Mouse (Mus musculus) neural tube, embryonic 10.5 days (tissue): Measurements from ENCODE around the gene Ints11.

Source experiments
- DNase-seq: peaks from one replicate; pipeline ENCODE4 v3.0.0-alpha.2; 2017; ENCODE audit warnings: low spot score; ENCODE audit errors: extremely low spot score

Gene Ints11

DNA sequence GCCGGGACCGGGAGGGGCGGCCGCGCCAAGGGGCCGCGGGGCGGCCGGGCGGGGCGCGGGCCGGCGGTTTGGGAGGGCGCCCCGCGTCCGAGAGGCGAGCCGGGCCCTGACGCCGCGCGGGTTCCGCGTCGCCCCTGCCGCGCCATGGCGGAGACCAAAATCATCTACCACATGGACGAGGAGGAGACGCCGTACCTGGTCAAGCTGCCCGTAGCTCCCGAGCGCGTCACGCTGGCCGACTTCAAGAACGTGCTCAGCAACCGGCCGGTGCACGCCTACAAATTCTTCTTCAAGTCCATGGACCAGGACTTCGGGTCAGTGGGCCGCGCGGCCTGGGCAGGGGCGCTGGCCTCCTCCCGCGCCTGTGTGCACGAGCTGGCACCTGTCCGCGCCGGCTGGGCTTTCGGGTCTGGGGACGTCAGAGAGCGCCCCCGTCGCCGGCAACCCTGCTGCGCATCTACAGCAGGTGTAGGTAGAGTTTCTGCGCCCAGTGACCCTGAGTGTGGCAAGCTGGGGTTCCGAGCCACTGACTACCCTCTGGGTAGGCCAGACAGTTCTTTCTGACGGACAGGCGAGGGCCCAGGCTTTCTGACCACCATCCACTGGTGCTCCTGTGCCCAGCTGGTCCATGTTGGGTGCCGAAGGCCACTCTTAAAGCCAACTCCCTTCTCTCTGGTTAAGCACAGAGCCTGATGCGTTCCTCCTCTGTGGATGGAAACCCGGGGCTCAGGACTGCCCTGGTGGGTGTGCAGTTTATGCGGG lies 21.6 kb upstream of the Ints11 start:
- DNase-seq = peak; percentile 69

DNA sequence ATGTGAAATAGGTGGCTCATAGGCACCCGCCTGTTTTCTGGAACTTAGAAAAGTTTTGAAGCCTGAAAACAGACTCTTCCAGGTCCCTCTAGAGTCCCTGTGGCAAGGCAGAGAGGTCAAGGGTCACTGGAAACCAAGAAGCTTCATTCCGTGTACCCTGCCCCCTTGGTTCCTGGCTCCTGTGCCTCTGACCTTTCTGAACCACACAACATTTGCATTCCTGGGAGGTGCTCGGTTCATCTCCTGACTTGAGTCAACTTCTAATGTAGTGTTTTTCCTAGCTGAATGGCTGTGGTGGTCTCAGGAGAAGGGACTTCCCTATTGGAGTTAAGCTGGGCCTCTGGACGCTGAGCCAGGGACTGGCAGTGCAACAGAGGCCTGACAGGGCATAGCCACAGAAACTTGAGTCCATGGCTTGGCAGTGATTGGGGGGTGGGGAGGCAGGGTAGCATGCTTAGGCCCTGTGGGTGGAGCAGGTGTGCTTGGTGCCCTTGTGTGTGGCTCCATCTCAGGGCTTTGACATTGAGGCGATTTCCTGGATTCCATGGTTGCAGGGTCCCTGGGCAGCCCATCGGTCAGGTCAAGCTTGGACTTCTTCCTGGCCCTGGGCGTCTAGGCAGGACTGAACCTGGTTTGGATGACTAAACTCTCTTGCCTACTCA lies 20.8 kb upstream of the Ints11 start:
- DNase-seq = no peak

DNA sequence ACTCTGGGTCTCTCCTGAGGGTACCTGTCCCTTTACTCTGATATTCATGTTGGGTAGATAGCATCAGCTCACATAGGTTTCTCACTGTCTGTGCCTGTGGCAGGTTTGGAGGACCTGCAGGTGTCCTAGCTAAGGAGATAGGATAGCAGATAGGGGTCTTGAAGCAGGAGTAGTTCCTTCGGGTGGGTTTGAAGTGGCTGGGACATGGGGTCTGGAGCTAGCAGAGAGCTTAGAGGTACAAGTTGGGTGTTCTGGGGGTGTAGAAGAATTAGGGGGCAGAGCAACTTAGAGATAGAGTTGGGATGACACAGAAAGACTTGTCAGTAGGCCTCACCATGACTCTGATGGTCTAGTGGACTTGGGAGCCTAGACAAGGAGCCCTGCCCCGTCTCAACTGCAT lies 20.0 kb upstream of the Ints11 start:
- no peak for DNase-seq

DNA sequence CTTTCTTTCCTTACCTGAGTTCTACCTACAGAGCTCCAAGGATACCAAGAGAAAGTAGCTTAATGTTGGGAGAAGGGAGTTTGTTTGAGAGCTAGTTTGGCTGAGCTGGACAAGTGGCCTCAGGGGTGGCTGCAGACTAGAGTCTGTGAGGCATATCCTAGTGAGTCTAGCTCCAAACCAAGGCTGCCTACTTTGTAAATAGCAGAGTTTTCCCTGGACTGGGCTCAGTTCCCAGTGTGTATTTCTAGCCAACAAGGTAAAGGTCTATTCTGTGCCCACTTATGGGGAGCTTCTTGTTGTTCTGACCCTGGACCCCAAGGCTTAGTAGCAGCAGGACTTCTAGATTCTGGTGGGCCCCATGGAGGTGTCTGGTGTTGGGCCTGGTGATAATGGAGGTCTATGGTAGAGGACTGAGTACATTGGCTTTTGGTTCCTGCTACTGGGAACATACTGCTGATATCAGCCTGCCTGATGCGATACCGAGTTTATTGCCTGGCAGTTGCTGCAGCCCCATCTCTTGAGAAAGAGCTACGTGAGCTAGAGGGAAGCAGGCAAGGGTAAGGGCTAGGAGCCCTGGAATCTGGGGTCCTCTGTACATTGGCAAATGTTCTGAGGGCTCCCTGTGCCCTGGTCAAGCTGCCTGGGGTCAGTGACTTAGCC lies 19.4 kb upstream of the Ints11 start:
- DNase-seq = no peak

DNA sequence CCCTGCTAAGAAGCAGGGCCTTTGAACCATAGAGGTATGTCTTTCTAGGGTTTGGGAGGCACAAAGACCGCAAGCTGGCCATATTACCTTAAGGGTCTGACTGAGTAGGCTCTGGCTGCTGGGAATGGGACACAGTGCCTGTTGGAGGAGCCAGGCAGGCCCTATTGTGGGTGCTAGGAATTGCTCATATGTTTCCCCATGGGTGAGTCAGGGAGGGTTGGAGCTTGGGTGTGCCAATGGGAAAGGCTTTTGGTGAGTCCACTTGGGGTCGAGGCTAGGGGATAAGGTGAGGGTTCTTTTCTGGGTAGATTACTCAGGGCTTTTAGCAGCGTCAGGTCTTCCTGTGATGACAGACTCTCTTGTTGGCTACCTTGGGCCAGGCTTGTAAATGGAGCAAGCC lies 18.0 kb upstream of the Ints11 start:
- no peak for DNase-seq

DNA sequence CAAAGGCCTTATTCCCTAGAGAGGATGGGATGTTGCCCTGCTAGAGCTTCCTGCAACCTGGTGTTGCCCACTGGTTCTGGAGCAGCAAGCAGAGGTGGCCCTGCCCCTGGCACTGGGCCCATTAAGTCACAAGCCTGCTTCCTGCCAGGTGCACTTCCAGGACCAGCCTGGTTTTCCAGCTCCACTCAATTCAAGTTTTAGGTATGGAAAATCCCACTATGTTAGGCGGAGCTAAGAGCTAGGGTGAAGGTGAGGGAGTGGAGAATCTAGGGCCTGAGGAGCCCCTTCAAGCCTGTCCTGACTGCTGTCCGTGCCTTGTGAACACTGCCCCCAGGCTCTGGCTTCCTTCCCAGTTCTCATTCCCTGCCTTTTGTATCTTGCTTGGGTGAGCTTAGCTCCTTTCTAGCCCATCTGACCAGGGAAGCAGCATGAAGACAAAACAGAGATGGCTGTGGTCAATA lies 17.4 kb upstream of the Ints11 start:
- DNase-seq = no peak

DNA sequence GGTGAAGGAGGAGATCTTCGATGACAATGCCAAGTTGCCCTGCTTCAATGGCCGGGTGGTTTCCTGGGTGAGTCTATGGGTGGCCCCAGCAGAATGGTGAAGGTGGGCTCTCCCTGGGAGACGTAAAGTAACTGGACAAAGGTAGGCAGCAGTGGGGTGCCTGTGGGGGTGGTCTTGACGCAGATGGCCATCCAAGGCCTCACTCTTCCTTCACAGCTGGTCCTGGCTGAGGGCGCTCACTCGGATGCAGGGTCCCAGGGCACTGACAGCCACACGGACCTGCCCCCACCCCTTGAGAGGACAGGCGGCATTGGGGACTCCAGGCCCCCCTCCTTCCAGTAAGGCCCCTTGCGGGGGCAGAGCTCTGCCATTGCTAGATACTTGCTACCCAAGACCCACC lies 15.9 kb upstream of the Ints11 start:
- DNase-seq = no peak

DNA sequence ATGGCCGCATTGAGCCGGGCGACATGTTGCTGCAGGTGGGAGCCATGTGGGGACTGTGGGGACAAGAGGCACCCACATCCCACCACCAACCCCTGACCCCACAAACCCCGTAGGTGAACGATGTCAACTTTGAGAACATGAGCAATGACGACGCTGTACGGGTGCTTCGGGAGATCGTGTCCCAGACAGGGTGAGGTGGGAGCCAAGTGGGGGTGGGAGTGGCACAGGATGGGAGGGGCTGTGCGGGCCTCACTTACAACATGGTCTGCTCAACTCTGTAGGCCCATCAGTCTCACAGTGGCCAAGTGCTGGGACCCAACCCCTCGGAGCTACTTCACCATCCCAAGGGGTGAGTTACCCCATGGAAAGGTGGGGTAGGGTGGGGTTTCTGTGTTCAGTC lies 14.4 kb upstream of the Ints11 start:
- DNase-seq = no peak

DNA sequence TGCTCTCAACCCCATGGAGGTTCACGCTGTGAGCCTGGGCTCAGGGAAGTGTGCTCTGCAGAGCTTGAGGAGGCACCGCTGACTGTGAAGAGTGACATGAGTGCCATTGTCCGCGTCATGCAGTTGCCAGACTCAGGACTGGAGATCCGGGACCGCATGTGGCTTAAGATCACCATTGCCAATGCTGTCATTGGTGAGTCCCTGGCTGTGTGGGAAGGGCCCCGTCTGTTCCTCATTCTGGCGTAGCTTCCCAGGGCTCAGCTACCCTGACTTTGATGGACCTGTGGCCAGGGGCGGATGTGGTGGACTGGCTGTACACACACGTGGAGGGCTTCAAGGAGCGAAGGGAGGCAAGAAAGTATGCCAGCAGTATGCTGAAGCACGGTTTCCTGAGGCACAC lies 13.3 kb upstream of the Ints11 start:
- no peak for DNase-seq

DNA sequence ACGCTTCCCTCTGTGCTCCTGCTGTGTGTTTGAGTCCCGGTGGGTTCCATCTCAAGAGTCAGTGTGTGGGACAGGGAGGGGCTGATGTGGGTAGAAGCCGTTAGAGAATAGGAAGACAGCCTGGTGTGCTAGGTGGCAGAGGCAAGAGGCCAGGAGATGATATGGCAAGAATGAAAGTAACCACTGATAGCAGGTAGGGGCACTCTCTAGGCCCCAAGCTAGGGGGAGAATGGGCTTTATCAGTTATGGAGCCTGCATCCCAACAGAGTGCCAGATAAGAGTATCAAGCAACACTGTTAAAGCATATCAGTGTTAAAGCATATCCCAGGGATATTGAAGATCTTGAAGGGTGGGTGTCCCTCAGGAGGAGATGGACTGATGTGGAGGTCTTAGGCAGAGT lies 12.5 kb upstream of the Ints11 start:
- DNase-seq = no peak

DNA sequence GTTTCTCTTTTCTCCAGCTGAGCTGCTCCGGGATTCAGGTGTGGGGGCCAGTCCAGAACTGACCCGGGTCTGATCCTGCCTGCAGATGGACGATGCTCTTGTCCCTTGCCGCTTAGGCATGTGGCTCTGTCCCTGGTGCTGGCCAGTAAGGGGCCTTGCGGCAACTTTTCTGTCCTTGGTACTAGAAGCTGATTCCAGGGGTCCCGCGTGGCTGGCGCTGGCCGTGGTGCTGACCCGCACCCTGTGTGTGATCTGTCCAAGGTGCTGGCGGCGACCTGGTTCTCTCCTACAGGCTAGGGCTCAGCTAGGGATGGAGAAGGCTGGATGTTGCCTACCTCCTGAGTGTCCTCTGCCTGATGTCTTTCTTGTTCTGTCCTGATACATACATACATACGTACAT lies 10.0 kb upstream of the Ints11 start:
- peak; percentile 82 for DNase-seq

DNA sequence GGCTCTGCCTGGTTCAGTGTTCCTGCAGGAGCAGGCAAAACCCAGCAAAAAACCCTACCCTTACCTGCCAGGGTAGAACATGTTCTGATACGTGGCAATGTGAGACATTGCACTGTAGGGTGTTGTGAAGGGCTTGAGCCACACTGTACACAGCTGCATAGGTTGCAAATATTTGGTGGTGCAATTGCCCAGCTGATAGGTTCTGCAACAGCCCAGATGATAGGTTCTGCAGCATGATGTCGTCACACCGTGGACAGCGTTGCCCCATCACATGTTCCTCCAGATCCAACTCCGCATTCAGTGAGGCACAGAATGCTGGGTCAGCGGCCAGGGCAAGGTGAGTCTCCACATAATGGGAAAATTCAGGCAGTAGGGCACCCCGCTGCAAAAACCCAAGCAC lies 7.6 kb upstream of the Ints11 start:
- no peak for DNase-seq

DNA sequence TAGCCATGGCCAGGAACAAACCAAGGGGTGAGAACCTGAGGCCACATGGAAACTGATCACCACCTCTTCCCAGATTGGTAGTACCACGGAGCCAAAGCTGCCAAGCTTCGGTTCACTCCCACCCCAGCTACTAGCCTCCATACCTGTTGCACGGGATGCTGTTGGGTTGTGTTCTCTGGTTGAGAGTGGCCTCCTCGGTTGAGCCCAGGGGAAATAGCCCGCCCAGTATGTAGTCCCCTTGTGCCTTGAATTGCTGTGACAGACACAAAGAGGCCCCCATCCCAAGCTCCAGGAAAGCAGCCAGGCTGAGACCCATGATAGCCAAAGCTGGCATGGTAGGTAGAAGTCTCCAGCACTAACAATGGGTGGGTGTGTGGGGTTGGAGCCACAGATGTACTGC lies 6.3 kb upstream of the Ints11 start, which contains the start of gene Tas1r3:
Tas1r3 (minus strand) TSS at position 362 of the 400 bp plus-strand sequence.
- no peak for DNase-seq

DNA sequence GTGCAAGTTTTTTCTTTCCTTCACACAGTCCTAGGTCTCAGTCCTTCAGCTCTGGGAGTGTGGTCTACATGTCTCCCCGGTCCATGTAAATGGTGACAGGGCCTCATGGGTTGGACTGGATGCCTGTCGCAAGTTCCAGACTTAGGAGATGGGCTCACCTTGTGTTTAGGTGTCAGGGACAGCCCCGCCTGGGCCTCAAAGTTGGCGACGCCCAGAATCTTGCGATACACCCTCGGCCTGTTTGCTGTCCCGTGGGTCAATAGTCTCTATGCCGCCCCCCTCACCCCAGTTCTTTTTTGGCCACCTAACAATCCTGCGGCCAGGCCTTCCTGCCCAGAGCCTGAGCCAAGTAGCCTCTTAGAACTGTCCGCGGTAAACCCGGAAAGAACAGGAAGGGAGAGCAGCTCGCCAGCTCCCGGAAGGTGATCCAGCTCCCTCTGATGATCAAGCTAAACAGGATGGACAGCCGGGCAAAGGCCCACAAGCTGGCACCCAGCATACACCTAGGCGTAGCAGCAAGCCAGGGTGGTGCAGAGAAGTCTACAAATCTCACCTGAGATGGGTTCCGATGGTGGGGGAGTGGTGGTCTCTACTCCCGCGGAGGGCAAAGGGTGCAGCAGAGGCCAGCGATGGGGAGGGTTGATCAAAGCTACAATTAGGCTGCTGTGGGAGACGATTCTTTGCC lies 590 bp upstream of the Ints11 start:
- DNase-seq = no peak

DNA sequence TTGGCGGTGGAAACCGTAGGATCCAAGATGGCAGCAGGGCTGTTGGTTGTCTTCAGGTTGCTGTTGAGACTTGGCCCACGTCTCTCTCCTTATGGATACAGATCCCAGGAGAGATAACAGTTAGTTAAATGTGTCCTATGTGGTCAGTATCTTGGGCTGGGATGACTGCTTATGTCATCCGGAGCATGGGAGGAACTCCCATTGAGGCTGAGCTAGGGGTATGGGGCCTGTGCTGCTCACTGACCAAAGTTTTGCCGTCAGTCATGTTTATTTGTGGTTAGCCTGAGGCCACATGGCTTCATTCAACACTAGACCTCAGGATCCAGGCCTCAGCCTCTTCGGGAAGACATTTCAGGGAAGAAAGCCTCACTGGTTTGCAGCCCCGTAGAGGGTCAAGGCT lies 2.1 kb downstream of the Ints11 start:
- DNase-seq = no peak

DNA sequence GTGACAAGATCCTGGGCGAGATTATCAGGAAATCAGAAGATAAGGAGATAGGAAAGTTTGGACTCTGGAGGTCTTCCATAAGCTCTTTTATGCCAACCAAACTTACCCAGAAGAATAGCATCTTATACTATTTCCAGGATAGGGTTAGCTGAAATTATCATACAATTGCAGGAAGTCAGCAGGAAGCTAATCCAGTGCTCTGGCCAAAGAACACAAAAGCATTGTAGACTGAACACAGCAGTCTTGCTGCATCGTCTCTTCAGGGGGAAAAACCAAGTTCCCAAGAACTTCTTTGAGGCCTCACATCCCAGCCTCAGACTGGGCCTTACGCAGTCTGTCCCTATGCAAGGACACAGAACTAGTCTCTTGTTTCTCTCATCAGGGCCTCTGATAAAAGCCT lies 14.2 kb downstream of the Ints11 start:
- no peak for DNase-seq

DNA sequence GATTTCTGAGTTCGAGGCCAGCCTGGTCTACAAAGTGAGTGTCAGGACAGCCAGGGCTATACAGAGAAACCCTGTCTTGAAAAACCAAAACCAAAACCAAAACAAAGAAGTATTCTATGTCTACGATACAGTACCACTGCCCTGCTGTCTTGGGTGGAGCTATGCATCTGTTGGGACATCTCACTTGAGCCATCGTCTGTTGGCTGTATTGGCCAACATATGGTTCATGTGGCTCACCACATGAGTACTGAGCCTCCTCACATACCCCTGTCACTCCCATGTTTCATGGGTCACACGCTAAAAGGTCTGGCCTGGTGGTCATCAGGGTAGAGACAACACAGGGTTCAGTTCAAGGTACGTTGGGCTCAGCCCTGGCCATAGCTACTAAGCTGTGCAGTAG lies 17.0 kb downstream of the Ints11 start:
- DNase-seq = no peak

DNA sequence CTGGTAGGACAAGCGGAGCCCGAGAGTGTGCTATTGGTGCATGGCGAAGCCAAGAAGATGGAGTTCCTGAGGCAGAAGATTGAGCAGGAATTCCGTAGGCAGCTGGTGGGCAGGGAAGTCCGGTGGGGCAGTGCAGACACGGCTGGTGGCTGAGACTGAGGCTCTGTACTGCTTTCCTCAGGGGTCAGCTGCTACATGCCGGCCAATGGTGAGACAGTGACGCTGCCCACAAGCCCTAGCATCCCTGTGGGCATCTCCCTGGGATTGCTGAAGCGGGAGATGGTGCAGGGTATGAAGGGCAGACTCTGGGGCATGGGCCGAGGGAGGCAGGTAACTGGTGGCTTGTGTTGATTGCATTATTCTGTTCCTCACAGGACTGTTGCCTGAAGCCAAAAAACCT lies 18.3 kb downstream of the Ints11 start:
- no peak for DNase-seq

DNA sequence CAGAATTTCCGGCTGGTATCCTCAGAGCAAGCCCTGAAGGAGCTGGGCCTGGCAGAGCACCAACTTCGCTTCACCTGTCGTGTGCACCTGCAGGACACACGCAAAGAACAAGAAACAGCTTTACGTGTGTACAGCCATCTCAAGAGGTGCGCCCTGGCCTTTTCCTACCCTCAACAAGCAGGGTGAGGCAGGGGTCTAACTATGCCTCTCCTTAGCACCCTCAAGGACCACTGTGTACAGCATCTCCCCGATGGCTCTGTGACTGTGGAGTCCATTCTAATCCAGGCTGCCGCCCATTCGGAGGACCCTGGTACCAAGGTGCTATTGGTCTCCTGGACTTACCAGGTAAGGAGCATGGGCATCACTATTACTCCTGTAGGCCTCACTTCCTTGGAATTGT lies 18.8 kb downstream of the Ints11 start:
- DNase-seq = no peak

DNA sequence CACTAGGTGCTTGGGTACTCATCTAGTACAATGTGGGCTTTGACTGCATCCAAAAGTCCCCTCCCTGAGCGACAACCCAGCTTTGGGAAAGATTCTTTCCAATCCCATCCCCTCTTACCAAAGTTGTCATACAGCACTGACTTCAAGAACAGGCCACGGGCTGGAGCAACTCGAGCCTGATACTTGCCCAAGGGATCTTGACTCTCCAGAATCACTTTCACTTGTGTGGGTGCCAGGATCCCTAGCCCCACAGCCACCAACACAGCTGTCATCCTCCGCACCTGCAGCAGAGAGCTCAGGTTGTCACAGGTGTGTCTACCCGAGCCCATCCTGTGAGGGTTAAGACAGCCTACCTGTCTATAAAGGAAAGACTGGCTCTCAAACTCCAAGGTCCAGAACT lies 20.0 kb downstream of the Ints11 start:
- DNase-seq = no peak

DNA sequence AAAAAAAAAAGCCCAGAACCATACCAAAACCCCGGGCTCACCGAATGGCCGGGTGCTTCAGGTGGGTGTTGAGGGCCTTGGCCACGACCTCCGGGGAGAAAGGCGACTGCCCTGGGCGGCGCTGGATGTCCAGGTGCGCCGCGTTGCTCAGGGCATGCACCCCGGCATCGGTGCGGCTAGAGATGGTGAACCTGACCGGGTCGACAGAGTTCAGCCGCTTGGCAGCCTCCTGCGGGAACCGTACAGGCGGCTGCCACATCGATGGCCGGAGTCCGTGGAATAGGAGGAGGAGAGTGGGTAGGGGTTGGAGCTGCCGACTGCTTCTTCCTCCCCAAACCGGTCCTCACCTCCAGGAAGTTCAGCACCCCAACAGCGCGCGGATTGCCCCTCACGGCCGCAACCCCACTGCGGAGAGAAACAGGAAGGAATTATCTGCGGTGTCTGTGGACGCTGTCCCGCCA lies 21.7 kb downstream of the Ints11 start:
- DNase-seq = no peak

DNA sequence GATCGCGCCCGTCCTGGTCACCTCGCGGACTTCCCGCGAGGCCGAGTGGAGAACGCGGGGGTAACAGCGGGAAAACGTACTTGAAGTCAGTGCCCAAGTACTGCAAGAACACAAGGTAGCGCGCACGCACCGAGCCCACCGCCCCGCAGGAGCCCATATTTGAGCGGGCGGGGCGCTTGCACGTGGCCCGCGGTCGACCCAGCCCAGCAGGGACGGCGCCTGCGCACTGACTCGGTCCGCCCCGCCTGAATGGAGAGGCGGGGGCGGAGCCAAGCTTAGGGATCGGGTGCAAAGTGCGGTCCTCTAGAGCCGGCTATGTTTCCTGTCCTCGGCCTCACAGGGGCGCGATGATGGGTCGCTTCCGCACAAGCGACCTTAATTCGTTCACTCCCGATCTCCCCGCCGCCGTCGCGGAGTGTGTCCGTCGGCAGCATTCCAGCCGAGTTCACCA lies 22.2 kb downstream of the Ints11 start, which contains the start of the genes Pusl1 and Acap3:
Pusl1 (minus strand) TSS at position 231 of the 451 bp plus-strand sequence.
Acap3 (plus strand) TSS at position 272 of the 451 bp plus-strand sequence.
- DNase-seq = peak; percentile 97
